ENCODE assay signal across 14 mouse cellular contexts in the genomic region with DNA sequence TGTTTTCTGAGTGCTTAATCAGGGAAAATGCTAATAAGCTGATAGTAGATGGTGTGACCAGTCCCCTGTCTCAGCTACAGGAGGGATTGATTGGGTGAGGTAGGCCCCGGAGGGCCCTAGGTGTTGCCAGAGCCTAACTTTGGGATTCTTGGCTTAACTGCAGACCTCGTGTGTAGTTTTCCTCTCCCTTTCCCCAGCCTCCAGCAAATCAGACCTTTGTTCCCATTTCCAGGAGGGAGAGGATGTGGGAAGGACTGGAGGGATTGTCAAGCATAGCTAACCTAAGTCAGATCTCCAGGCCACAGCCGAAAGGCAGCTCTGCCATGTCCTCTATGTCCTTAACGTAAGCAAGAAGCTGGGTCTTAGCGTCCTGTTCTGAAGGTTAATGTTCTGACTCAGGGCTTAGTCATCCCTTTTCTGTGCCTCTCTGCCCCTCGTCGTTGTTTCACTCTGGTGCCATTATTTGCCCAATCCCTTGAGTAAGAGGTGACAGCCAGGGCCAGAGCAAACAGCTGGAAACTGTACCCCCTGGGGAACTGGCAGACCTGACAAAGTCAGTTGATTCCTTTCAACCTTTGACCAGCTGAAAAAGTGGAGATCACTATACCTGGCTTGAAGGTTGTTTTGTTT.
DNase-seq lines count a peak whose midpoint lies in the region; ATAC-seq and TF ChIP-seq lines count a peak whose summit lies in the region.
"Had no signal": no experiment of that assay in that cellular context is flagged by ENCODE, and none has a peak within 500 bp of the region (broad histone marks: within the 10 kb centered on the region; RNA-seq: fewer than 3 reads in every experiment).

No protein-coding gene starts in this region.

- no peaks in the 10 kb centered on the region for H3K4me1 ChIP-seq in liver, postnatal 0 days (ENCODE audit: insufficient read depth)
- no peaks in the 10 kb centered on the region for H3K4me1 ChIP-seq in liver, embryonic 12.5 days
- H3K4me1 ChIP-seq in stomach, postnatal 0 days (replicated peaks; ENCODE audit: control insufficient read depth, insufficient read depth), result no peaks in the 10 kb centered on the region

- H3K36me3 ChIP-seq in liver, postnatal 0 days (replicated peaks; ENCODE audit: insufficient read depth, low read length), result no peaks in the 10 kb centered on the region
- H3K36me3 ChIP-seq in liver, embryonic 12.5 days, result no peaks in the 10 kb centered on the region
- H3K36me3 ChIP-seq in stomach, postnatal 0 days (ENCODE audit: control insufficient read depth, insufficient read depth, low read length), result no peaks in the 10 kb centered on the region

- H3K4me2 ChIP-seq in liver, postnatal 0 days (ENCODE audit: low read depth, low read length), result no peak overlapping the region
- no peak overlapping the region for H3K4me2 ChIP-seq in liver, embryonic 12.5 days
- no peak overlapping the region for H3K4me2 ChIP-seq in stomach, postnatal 0 days (replicated peaks; ENCODE audit: low read depth)
- H3K4me2 ChIP-seq: lung, embryonic 14.5 days had no signal

- no peak for TF ChIP-seq EP300 in liver, postnatal 0 days (IDR thresholded peaks at IDR 0.05; ENCODE audit: low read depth)
- TF ChIP-seq EP300 in stomach, postnatal 0 days (optimal IDR thresholded peaks at IDR 0.05), result no peak

- TF ChIP-seq CTCF in liver, postnatal 0 days (IDR thresholded peaks at IDR 0.05; ENCODE audit: low read depth), result no peak
- no peak for TF ChIP-seq CTCF in Patski (IDR thresholded peaks at IDR 0.05)
- no peak for TF ChIP-seq CTCF in stomach, postnatal 0 days (IDR thresholded peaks at IDR 0.05; ENCODE audit: low read depth)

- in situ Hi-C loops in Patski (cut with MboI; ENCODE audit: low pct_unique_long_range_greater_than_20kb), result no loop called here

- no peak overlapping the region for H3K4me3 ChIP-seq in liver, postnatal 0 days (ENCODE audit: low read depth, low read length)
- H3K4me3 ChIP-seq in liver, embryonic 12.5 days, result no peak overlapping the region
- H3K4me3 ChIP-seq in stomach, postnatal 0 days (ENCODE audit: low read depth, low read length), result no peak overlapping the region
- H3K4me3 ChIP-seq: heart, adult 2 months had no signal

- H3K9me3 ChIP-seq in liver, postnatal 0 days (ENCODE audit: low read length), result no peaks in the 10 kb centered on the region
- H3K9me3 ChIP-seq in liver, embryonic 12.5 days (replicated peaks), result no peaks in the 10 kb centered on the region
- no peaks in the 10 kb centered on the region for H3K9me3 ChIP-seq in stomach, postnatal 0 days (ENCODE audit: control insufficient read depth, low read length)

- peak; percentile 37 for DNase-seq in liver, postnatal 0 days
- DNase-seq in Patski (ENCODE audit: low read depth, low spot score), result peak; percentile 33
- DNase-seq in brain, adult 2 months (ENCODE audit: low read depth, low spot score), result peak; percentile 55
- DNase-seq in stomach, postnatal 0 days (ENCODE audit: low spot score), result peak; percentile 48
- DNase-seq in retina, embryonic 14.5 days (ENCODE audit: low spot score), result no peak
- DNase-seq in frontal cortex, adult 2 months (ENCODE audit: extremely low spot score in 1 of 2, low spot score in 1 of 2), result no peak
- DNase-seq: cerebellum, postnatal 10 days; embryo, embryonic 11 days; heart, adult 2 months; lung, embryonic 14.5 days; thymus, postnatal 14 days had no signal

- H3K9ac ChIP-seq in liver, postnatal 0 days (replicated peaks), result no peak overlapping the region
- no peak overlapping the region for H3K9ac ChIP-seq in liver, embryonic 12.5 days
- H3K9ac ChIP-seq in stomach, postnatal 0 days (ENCODE audit: low read length), result no peak overlapping the region
- H3K9ac ChIP-seq: lung, embryonic 14.5 days had no signal

- H3K27ac ChIP-seq in liver, postnatal 0 days (ENCODE audit: low read depth), result peak overlapping the region; percentile 76
- H3K27ac ChIP-seq in liver, embryonic 12.5 days, result no peak overlapping the region
- no peak overlapping the region for H3K27ac ChIP-seq in stomach, postnatal 0 days (replicated peaks)
- H3K27ac ChIP-seq: heart, adult 2 months had no signal

- WGBS in liver, postnatal 0 days (ENCODE audit: insufficient replicate concordance), result 43% methylated on average over 7 of the region's 7 CpGs
- WGBS in liver, embryonic 12.5 days (ENCODE audit: insufficient replicate concordance), result 42% methylated on average over 7 of the region's 7 CpGs
- 35% methylated on average over 7 of the region's 7 CpGs for WGBS in stomach, postnatal 0 days

- POLR2A ChIA-PET in Patski (lab: Charles Lee), result interaction anchor here (0.6 kb wide), 1 partner anchor 14 kb away, joined by 3 read pairs; no protein-coding TSS in a partner anchor

- CTCF ChIA-PET in Patski (lab: Charles Lee), result no interaction called here

- no peaks in the 10 kb centered on the region for H3K27me3 ChIP-seq in liver, postnatal 0 days (ENCODE audit: insufficient read depth, low read length)
- no peaks in the 10 kb centered on the region for H3K27me3 ChIP-seq in liver, embryonic 12.5 days (replicated peaks)
- no peaks in the 10 kb centered on the region for H3K27me3 ChIP-seq in Patski
- H3K27me3 ChIP-seq in stomach, postnatal 0 days (ENCODE audit: control insufficient read depth, insufficient read depth, low read length), result no peaks in the 10 kb centered on the region

- ATAC-seq in liver, postnatal 0 days, result peak; percentile 88
- no peak for ATAC-seq in liver, embryonic 12.5 days
- peak; percentile 71 for ATAC-seq in Patski
- peak; percentile 79 for ATAC-seq in stomach, postnatal 0 days (ENCODE audit: low FRiP score, low TSS enrichment)
- ATAC-seq: forebrain, embryonic 14.5 days; midbrain, embryonic 16.5 days had no signal

Comparison
In these comparisons a context has a peak if more than half of its experiments do, and no peak if none do; other contexts are left out.
1. DNase-seq: peak in liver, postnatal 0 days (single experiment), Patski (single experiment), brain, adult 2 months (single experiment) and stomach, postnatal 0 days (single experiment); none in retina, embryonic 14.5 days (single experiment) and frontal cortex, adult 2 months (0 of 2).